ENCODE assay signal across 10 mouse cellular contexts in genomic region chr12:28874781-28875251, GRCm38 (mm10).
A peak's percentile ranks its signal among the peaks of the same experiment; 100 is the strongest.
DNase-seq lines count a peak whose midpoint lies in the region; ATAC-seq and TF ChIP-seq lines count a peak whose summit lies in the region.
"Had no signal": no experiment of that assay in that cellular context is flagged by ENCODE, and none has a peak within 500 bp of the region (broad histone marks: within the 10 kb centered on the region; RNA-seq: fewer than 3 reads in every experiment).

No protein-coding gene starts in this region.

- 73% methylated on average over 8 of the region's 8 CpGs for WGBS in hindbrain, embryonic 11.5 days
- WGBS in hindbrain, embryonic 10.5 days, result 86% methylated on average over 8 of the region's 8 CpGs
- 65% methylated on average over 8 of the region's 8 CpGs for WGBS in hindbrain, embryonic 12.5 days
- WGBS in midbrain, postnatal 0 days, result 49% methylated on average over 8 of the region's 8 CpGs

- TF ChIP-seq CTCF in midbrain, postnatal 0 days (IDR thresholded peaks at IDR 0.05), result no peak

- no peak overlapping the region for H3K4me3 ChIP-seq in hindbrain, embryonic 11.5 days (ENCODE audit: low read depth, low read length)
- H3K4me3 ChIP-seq in hindbrain, embryonic 10.5 days, result no peak overlapping the region
- no peak overlapping the region for H3K4me3 ChIP-seq in hindbrain, embryonic 12.5 days
- no peak overlapping the region for H3K4me3 ChIP-seq in midbrain, postnatal 0 days (ENCODE audit: low read depth, low read length)
- H3K4me3 ChIP-seq: liver, embryonic 12.5 days had no signal

- no peaks in the 10 kb centered on the region for H3K4me1 ChIP-seq in hindbrain, embryonic 11.5 days (replicated peaks; ENCODE audit: control insufficient read depth, insufficient read depth, low read length)
- peaks cover 9% of the 10 kb centered on the region; the same call in 1 of the 2 replicates for H3K4me1 ChIP-seq in hindbrain, embryonic 10.5 days (replicated peaks)
- peaks cover 17% of the 10 kb centered on the region; the same call in 1 of the 2 replicates for H3K4me1 ChIP-seq in hindbrain, embryonic 12.5 days
- peaks cover 6% of the 10 kb centered on the region; the same call in 1 of the 2 replicates for H3K4me1 ChIP-seq in midbrain, postnatal 0 days (ENCODE audit: insufficient read depth, low read length)
- H3K4me1 ChIP-seq: liver, embryonic 12.5 days had no signal

- H3K27ac ChIP-seq in hindbrain, embryonic 11.5 days (ENCODE audit: low read depth, low read length), result peak overlapping the region; percentile 27; the same call in 1 of the 2 replicates
- H3K27ac ChIP-seq in hindbrain, embryonic 10.5 days, result no peak overlapping the region
- peak overlapping the region; percentile 77 for H3K27ac ChIP-seq in hindbrain, embryonic 12.5 days
- H3K27ac ChIP-seq in midbrain, postnatal 0 days (ENCODE audit: low read depth, low read length), result peak overlapping the region; percentile 71
- H3K27ac ChIP-seq: liver, embryonic 12.5 days had no signal

- H3K36me3 ChIP-seq in hindbrain, embryonic 11.5 days (ENCODE audit: control insufficient read depth, insufficient read depth, low read length), result no peaks in the 10 kb centered on the region
- no peaks in the 10 kb centered on the region for H3K36me3 ChIP-seq in hindbrain, embryonic 10.5 days
- no peaks in the 10 kb centered on the region for H3K36me3 ChIP-seq in hindbrain, embryonic 12.5 days
- H3K36me3 ChIP-seq in midbrain, postnatal 0 days (ENCODE audit: insufficient read depth, low read length), result 0 out of 2 replicates have a peak, but pooled peaks cover 6% of the 10 kb centered on the region
- H3K36me3 ChIP-seq: liver, embryonic 12.5 days had no signal

- no peak overlapping the region for H3K4me2 ChIP-seq in hindbrain, embryonic 11.5 days (replicated peaks; ENCODE audit: low read depth, low read length)
- H3K4me2 ChIP-seq in hindbrain, embryonic 12.5 days (replicated peaks), result no peak overlapping the region
- H3K4me2 ChIP-seq in midbrain, postnatal 0 days (ENCODE audit: low read depth, low read length, poor library complexity, severe bottlenecking), result no peak overlapping the region
- H3K4me2 ChIP-seq: liver, embryonic 12.5 days had no signal

- no peak for DNase-seq in hindbrain, embryonic 11.5 days (ENCODE audit: low spot score)
- DNase-seq in hindbrain, embryonic 10.5 days (ENCODE audit: low spot score), result no peak
- peak; percentile 51 for DNase-seq in MN1 (ENCODE audit: low spot score)
- DNase-seq in midbrain, postnatal 0 days (ENCODE audit: low spot score), result peak; percentile 44
- no peak for DNase-seq in adrenal gland, postnatal 25 days
- no peak for DNase-seq in cerebellum, adult 9-11 months
- DNase-seq in lung, postnatal 4 days, result no peak
- DNase-seq: heart, postnatal 4 days had no signal

- no peak overlapping the region for H3K9ac ChIP-seq in hindbrain, embryonic 11.5 days (ENCODE audit: low read depth, low read length)
- H3K9ac ChIP-seq in hindbrain, embryonic 12.5 days, result no peak overlapping the region
- H3K9ac ChIP-seq in midbrain, postnatal 0 days (replicated peaks; ENCODE audit: low read length, poor library complexity, severe bottlenecking), result no peak overlapping the region
- H3K9ac ChIP-seq: liver, embryonic 12.5 days had no signal

- no peak for ATAC-seq in hindbrain, embryonic 11.5 days (ENCODE audit: low FRiP score)
- ATAC-seq in hindbrain, embryonic 12.5 days (ENCODE audit: low FRiP score), result peak; percentile 63
- ATAC-seq in midbrain, postnatal 0 days (ENCODE audit: low FRiP score), result no peak
- ATAC-seq: liver, embryonic 12.5 days had no signal

- no peaks in the 10 kb centered on the region for H3K9me3 ChIP-seq in hindbrain, embryonic 11.5 days (ENCODE audit: control insufficient read depth, low read length)
- H3K9me3 ChIP-seq in hindbrain, embryonic 10.5 days, result no peaks in the 10 kb centered on the region
- no peaks in the 10 kb centered on the region for H3K9me3 ChIP-seq in hindbrain, embryonic 12.5 days (replicated peaks)
- no peaks in the 10 kb centered on the region for H3K9me3 ChIP-seq in midbrain, postnatal 0 days (ENCODE audit: low read length)
- H3K9me3 ChIP-seq: liver, embryonic 12.5 days had no signal

- H3K27me3 ChIP-seq in hindbrain, embryonic 11.5 days (ENCODE audit: control insufficient read depth, insufficient read depth, low read length), result no peaks in the 10 kb centered on the region
- H3K27me3 ChIP-seq in hindbrain, embryonic 10.5 days (ENCODE audit: insufficient read depth, poor library complexity, severe bottlenecking), result no peaks in the 10 kb centered on the region
- H3K27me3 ChIP-seq in hindbrain, embryonic 12.5 days, result no peaks in the 10 kb centered on the region
- H3K27me3 ChIP-seq in midbrain, postnatal 0 days (ENCODE audit: insufficient read depth, low read length), result no peaks in the 10 kb centered on the region
- H3K27me3 ChIP-seq: liver, embryonic 12.5 days had no signal

Comparison
In these comparisons a context has a peak if more than half of its experiments do, and no peak if none do; other contexts are left out.
1. DNase-seq: peak in MN1 (single experiment) and midbrain, postnatal 0 days (single experiment); none in hindbrain, embryonic 11.5 days (single experiment), hindbrain, embryonic 10.5 days (single experiment), adrenal gland, postnatal 25 days (single experiment), cerebellum, adult 9-11 months (single experiment) and lung, postnatal 4 days (0 of 2).